Mouse (Mus musculus) neural tube, embryonic 13.5 days (tissue): ENCODE results near the gene Gucy2c. TPM values are rescaled to one million over a fixed set of nuclear protein-coding genes. Genes with fewer than 3 reads are reported as not detected.

Source experiments
- ATAC-seq: fragments of 200-750 bp; cut with Nextera tagmentation; 2 replicates; pipeline ENCODE4 v1.8.0; 2017; ENCODE audit warnings: low read depth, mild to moderate bottlenecking, moderate TSS enrichment, moderate library complexity
- H3K27ac ChIP-seq: fragments of 300-500 bp; sonication (generic); replicated peaks from 2 replicates; pipeline ENCODE4 v1.5.1; 2015; ENCODE audit warnings: moderate library complexity, mild to moderate bottlenecking, inconsistent platforms
- H3K27me3 ChIP-seq: fragments of 300-500 bp; sonication (generic); 2 replicates; pipeline ENCODE4 v1.6.1; 2015; ENCODE audit warnings: mild to moderate bottlenecking, inconsistent platforms
- H3K36me3 ChIP-seq: fragments of 300-500 bp; sonication (generic); 2 replicates; pipeline ENCODE4 v1.6.1; 2015; ENCODE audit warnings: mild to moderate bottlenecking, inconsistent platforms
- H3K4me1 ChIP-seq: fragments of 300-500 bp; sonication (generic); replicated peaks from 2 replicates; pipeline ENCODE4 v1.6.1; 2015; ENCODE audit warnings: inconsistent platforms
- H3K4me2 ChIP-seq: fragments of 300-500 bp; sonication (generic); 2 replicates; pipeline ENCODE4 v1.6.1; 2015; ENCODE audit warnings: inconsistent platforms, mild to moderate bottlenecking, moderate library complexity
- H3K4me3 ChIP-seq: fragments of 300-500 bp; sonication (generic); 2 replicates; pipeline ENCODE4 v1.5.1; 2015; ENCODE audit warnings: mild to moderate bottlenecking, inconsistent platforms
- H3K9ac ChIP-seq: fragments of 300-500 bp; sonication (generic); 2 replicates; pipeline ENCODE4 v1.6.1; 2015; ENCODE audit warnings: moderate library complexity, mild to moderate bottlenecking, inconsistent platforms
- H3K9me3 ChIP-seq: fragments of 300-500 bp; sonication (generic); 2 replicates; pipeline ENCODE4 v1.6.1; 2016; ENCODE audit warnings: inconsistent platforms
- WGBS: fragments of 180-500 bp; shearing (Covaris S2); methylation state at CpG from one replicate; pipeline ENCODE4 v1.1.7; 2015; 5-methylcytosine and 5-hydroxymethylcytosine counted together
- polyA plus RNA-seq: library from polyadenylated mRNA; unstranded; fragments of >200 nt; fragmentation: Nextera tagmentation; extraction: Ambion mirVana; gene quantifications from 2 replicates; pipeline ENCODE4 v1.2.1, GENCODE M21; 2015

The Gucy2c gene
- polyA plus RNA-seq, result 0.15 and 0.28 TPM in 2 replicates

DNA sequence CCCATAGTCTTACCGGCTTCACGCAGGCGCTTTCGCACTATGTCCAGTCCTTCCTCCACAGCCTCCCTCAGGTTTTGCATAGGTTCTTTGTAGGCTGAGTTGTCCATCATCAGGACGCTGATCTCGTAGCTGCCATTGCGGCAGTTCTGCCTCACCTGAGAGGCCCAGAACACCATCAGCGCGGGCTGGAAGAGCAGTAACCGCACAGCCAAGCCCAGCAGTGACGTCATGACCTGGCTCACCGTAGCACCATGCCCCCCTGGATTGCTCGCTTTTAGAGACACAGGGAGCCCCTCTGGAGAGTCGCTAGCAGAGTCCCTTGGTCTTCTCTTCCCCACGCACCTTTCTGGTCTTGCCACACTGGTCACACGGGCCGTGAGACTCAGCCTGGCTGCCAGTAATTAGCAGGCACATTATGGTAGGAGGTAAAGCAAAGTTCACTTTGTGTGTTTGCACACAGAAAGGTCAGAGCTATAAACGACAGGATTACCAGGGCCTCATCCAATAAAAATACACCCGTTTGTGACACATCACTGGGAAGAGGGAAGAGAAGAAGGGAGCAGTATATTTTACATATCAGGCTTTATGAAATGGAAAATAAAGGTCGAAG, at the start of gene Gucy2c:
Gucy2c (minus strand) TSS at position 389 of the 610 bp plus-strand sequence.
- Histone ChIP-seq H3K9me3 (no peaks in the 10 kb centered on the region), H3K36me3 (no peaks in the 10 kb centered on the region), H3K27ac (no peak within 1 kb of the TSS), H3K27me3 (no peaks in the 10 kb centered on the region), H3K9ac (no peak within 1 kb of the TSS), H3K4me3 (no peak within 1 kb of the TSS), H3K4me2 (no peak within 1 kb of the TSS), H3K4me1 (no peaks in the 10 kb centered on the region)
- 74% methylated on average over 20 of the region's 20 CpGs for WGBS
- no peak for ATAC-seq

GRCm38 (mm10) chr6:136828681-136829080, 47.1 kb upstream of the Gucy2c start:
- peak overlapping the region; percentile 98 for H3K4me3 ChIP-seq

GRCm38 (mm10) chr6:136827881-136828561, 46.5 kb upstream of the Gucy2c start, which contains the start of gene Wbp11:
Gene Wbp11, minus strand, starts transcription at chr6:136828233.
- peak within 1 kb of the TSS; percentile 83 for H3K4me2 ChIP-seq
- H3K4me1 ChIP-seq, result peaks cover 15% of the 10 kb centered on the region
- H3K27me3 ChIP-seq, result peaks cover 16% of the 10 kb centered on the region; the same call in 1 of the 2 replicates
- peaks cover 21% of the 10 kb centered on the region for H3K36me3 ChIP-seq
- peak within 1 kb of the TSS; percentile 91 for H3K27ac ChIP-seq
- H3K9ac ChIP-seq, result peak within 1 kb of the TSS; percentile 98
- under 1% methylated on average over 45 of the region's 45 CpGs for WGBS
- peak; percentile 100 for ATAC-seq
- H3K9me3 ChIP-seq, result no peaks in the 10 kb centered on the region
- H3K4me3 ChIP-seq, result peak within 1 kb of the TSS; percentile 98

More at GRCm38 (mm10) chr6:136828681-136829080, 47.1 kb upstream of the Gucy2c start:
- Histone ChIP-seq H3K27me3 (peaks cover 16% of the 10 kb centered on the region; the same call in 1 of the 2 replicates), H3K9ac (peak overlapping the region; percentile 74), H3K36me3 (peaks cover 20% of the 10 kb centered on the region), H3K4me1 (peaks cover 15% of the 10 kb centered on the region), H3K9me3 (no peaks in the 10 kb centered on the region), H3K4me2 (peak overlapping the region; percentile 67), H3K27ac (peak overlapping the region; percentile 91)
- ATAC-seq, result 0 out of 2 replicates have a peak, but pooled peaks have one; percentile 9
- WGBS, result 39% methylated on average over 4 of the region's 4 CpGs

DNA sequence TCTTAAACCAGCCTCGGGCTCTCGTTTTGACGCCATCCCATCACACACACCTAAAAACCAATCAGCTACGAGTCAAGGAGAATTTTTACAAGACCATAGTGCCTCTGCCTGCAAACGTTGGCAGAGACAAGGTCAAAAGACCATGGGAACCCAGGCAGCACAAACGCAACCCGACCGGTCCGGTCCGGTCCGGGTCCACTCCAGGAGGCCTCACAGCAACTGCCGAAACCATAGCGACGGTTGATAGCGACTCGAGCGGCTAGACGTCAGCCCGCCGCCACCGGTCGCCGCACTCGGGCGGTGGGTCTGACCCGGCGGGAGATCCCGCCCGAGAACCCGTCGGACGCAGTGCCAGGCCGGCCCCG, 45.9 kb upstream of the Gucy2c start, which contains the start of gene BC049715:
BC049715 (plus strand) TSS at position 111 of the 365 bp plus-strand sequence.
- ATAC-seq, result no peak
- WGBS, result under 1% methylated on average over 34 of the region's 34 CpGs
- Histone ChIP-seq H3K4me3 (peak within 1 kb of the TSS; percentile 98), H3K27me3 (peaks cover 16% of the 10 kb centered on the region; the same call in 1 of the 2 replicates), H3K9me3 (no peaks in the 10 kb centered on the region), H3K27ac (peak within 1 kb of the TSS; percentile 91), H3K9ac (peak within 1 kb of the TSS; percentile 98), H3K36me3 (peaks cover 27% of the 10 kb centered on the region), H3K4me2 (peak within 1 kb of the TSS; percentile 83), H3K4me1 (peaks cover 15% of the 10 kb centered on the region)

- Histone ChIP-seq H3K9ac (peak overlapping the region; percentile 98), H3K4me1 (peaks cover 15% of the 10 kb centered on the region), H3K27ac (peak overlapping the region; percentile 67; the same call in 1 of the 2 replicates), H3K4me3 (peak overlapping the region; percentile 98), H3K27me3 (peaks cover 16% of the 10 kb centered on the region; the same call in 1 of the 2 replicates), H3K4me2 (peak overlapping the region; percentile 83), H3K9me3 (no peaks in the 10 kb centered on the region), H3K36me3 (peaks cover 30% of the 10 kb centered on the region)
- no peak for ATAC-seq
- 22% methylated on average over 7 of the region's 7 CpGs for WGBS
Measured at GRCm38 (mm10) chr6:136827116-136827515, 45.6 kb upstream of the Gucy2c start.

GRCm38 (mm10) chr6:136824987-136825386, 43.4 kb upstream of the Gucy2c start:
- Histone ChIP-seq H3K27ac (no peak overlapping the region), H3K4me3 (no peak overlapping the region), H3K36me3 (peaks cover 52% of the 10 kb centered on the region)

DNA sequence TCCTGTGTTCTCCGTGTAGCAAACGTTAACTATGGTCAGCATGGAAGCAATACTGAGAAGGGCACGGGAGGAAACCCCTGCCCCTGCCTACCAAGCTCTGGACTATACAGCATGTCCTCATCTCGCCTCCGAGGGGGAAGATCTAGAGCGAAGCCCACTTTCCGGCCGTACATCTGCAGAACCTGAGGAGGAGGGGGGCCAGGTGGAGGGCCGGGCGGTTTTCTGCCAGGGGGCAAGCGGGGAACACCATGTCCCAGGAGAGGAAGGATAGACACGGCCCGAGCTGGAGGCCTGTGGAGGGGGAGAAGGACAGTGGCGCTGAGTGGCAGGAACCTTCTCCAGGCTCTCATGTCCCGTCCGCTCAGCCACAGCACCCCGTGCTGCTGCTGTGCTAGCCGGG, 39.5 kb upstream of the Gucy2c start:
- no peak for ATAC-seq
- 94% methylated on average over 18 of the region's 18 CpGs for WGBS
- H3K4me3 ChIP-seq, result no peak overlapping the region
- H3K27ac ChIP-seq, result no peak overlapping the region
- no peak overlapping the region for H3K9ac ChIP-seq
- H3K9me3 ChIP-seq, result no peaks in the 10 kb centered on the region
- H3K36me3 ChIP-seq, result peaks cover 88% of the 10 kb centered on the region
- no peak overlapping the region for H3K4me2 ChIP-seq
- no peaks in the 10 kb centered on the region for H3K27me3 ChIP-seq
- H3K4me1 ChIP-seq, result no peaks in the 10 kb centered on the region

More at GRCm38 (mm10) chr6:136824987-136825386, 43.4 kb upstream of the Gucy2c start:
- 95% methylated on average over 8 of the region's 8 CpGs for WGBS
- 0 out of 2 replicates have a peak, but pooled peaks cover under 1% of the 10 kb centered on the region for H3K27me3 ChIP-seq
- no peak overlapping the region for H3K9ac ChIP-seq
- no peak overlapping the region for H3K4me2 ChIP-seq
- peaks cover 15% of the 10 kb centered on the region for H3K4me1 ChIP-seq
- H3K9me3 ChIP-seq, result no peaks in the 10 kb centered on the region
- no peak for ATAC-seq

- WGBS, result 97% methylated on average over 21 of the region's 21 CpGs
- ATAC-seq, result no peak
- H3K27me3 ChIP-seq, result no peaks in the 10 kb centered on the region
Measured at GRCm38 (mm10) chr6:136820381-136820780, 38.8 kb upstream of the Gucy2c start.

GRCm38 (mm10) chr6:136817549-136817948, 36.0 kb upstream of the Gucy2c start:
- Histone ChIP-seq H3K4me2 (no peak overlapping the region), H3K9me3 (no peaks in the 10 kb centered on the region), H3K27ac (no peak overlapping the region), H3K4me3 (no peak overlapping the region), H3K36me3 (peaks cover 93% of the 10 kb centered on the region), H3K4me1 (no peaks in the 10 kb centered on the region), H3K27me3 (no peaks in the 10 kb centered on the region), H3K9ac (no peak overlapping the region)
- ATAC-seq, result no peak
- 91% methylated on average over 3 of the region's 3 CpGs for WGBS

More at GRCm38 (mm10) chr6:136820381-136820780, 38.8 kb upstream of the Gucy2c start:
- no peak overlapping the region for H3K27ac ChIP-seq
- peaks cover 90% of the 10 kb centered on the region for H3K36me3 ChIP-seq
- no peak overlapping the region for H3K4me3 ChIP-seq
- H3K9ac ChIP-seq, result no peak overlapping the region
- H3K4me2 ChIP-seq, result no peak overlapping the region
- no peaks in the 10 kb centered on the region for H3K4me1 ChIP-seq
- no peaks in the 10 kb centered on the region for H3K9me3 ChIP-seq

- 94% methylated on average over 21 of the region's 21 CpGs for WGBS
- no peak overlapping the region for H3K4me3 ChIP-seq
- no peak overlapping the region for H3K9ac ChIP-seq
- no peak overlapping the region for H3K27ac ChIP-seq
- H3K36me3 ChIP-seq, result peaks cover 93% of the 10 kb centered on the region
- H3K9me3 ChIP-seq, result no peaks in the 10 kb centered on the region
- H3K4me2 ChIP-seq, result no peak overlapping the region
- H3K27me3 ChIP-seq, result no peaks in the 10 kb centered on the region
- no peaks in the 10 kb centered on the region for H3K4me1 ChIP-seq
- no peak for ATAC-seq
Measured at GRCm38 (mm10) chr6:136816826-136817225, 35.3 kb upstream of the Gucy2c start.

GRCm38 (mm10) chr6:136815381-136815780, 33.8 kb upstream of the Gucy2c start:
- Histone ChIP-seq H3K9me3 (no peaks in the 10 kb centered on the region), H3K27me3 (no peaks in the 10 kb centered on the region), H3K4me2 (no peak overlapping the region), H3K36me3 (peaks cover 84% of the 10 kb centered on the region), H3K4me3 (no peak overlapping the region), H3K27ac (no peak overlapping the region), H3K4me1 (0 out of 2 replicates have a peak, but pooled peaks cover under 1% of the 10 kb centered on the region), H3K9ac (no peak overlapping the region)
- 94% methylated on average over 7 of the region's 7 CpGs for WGBS
- ATAC-seq, result no peak

DNA sequence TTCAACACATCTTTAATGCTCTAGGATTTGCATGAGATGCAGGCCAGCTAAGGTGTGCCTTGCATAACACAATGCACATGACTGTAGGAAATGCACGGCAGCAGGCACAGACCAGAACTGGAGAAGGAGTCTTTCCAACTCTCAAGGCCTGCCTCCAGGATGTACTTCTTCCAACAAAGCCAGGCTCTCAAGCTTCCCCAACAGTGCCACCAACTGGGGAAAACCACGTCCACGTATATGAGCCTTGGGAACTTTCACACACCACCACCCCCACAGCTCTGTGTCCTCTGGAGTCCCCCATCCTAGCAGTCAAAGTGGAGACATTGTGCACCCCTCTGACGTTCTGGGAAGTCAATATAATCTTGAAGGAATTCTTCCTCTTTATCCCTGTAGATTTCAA, 31.6 kb upstream of the Gucy2c start:
- Histone ChIP-seq H3K4me3 (no peak overlapping the region), H3K36me3 (peaks cover 62% of the 10 kb centered on the region), H3K27me3 (no peaks in the 10 kb centered on the region), H3K9me3 (no peaks in the 10 kb centered on the region), H3K27ac (no peak overlapping the region), H3K4me1 (peaks cover 18% of the 10 kb centered on the region), H3K4me2 (no peak overlapping the region), H3K9ac (no peak overlapping the region)
- ATAC-seq, result no peak
- WGBS, result 48% methylated on average over 4 of the region's 4 CpGs
